Mouse (Mus musculus) myocyte (in vitro differentiated cells): Measurements from ENCODE around the gene AC170998.1. TPM values are rescaled to one million over a fixed set of nuclear protein-coding genes. Genes with fewer than 3 reads are reported as not detected.

Source experiments
- H3K27me3 ChIP-seq: one replicate; pipeline ENCODE4 v1.6.1; 2011; ENCODE audit not compliant: control insufficient read depth, insufficient read depth, insufficient read length
- H3K36me3 ChIP-seq: one replicate; pipeline ENCODE4 v1.6.1; 2011; ENCODE audit not compliant: control insufficient read depth, insufficient read depth
- H3K4me2 ChIP-seq: one replicate; pipeline ENCODE4 v1.6.1; 2011; ENCODE audit warnings: low read depth, control low read depth
- H3K4me3 ChIP-seq: one replicate; pipeline ENCODE4 v1.5.1; 2011; ENCODE audit warnings: mild to moderate bottlenecking, control low read depth, moderate library complexity
- H3K79me2 ChIP-seq: one replicate; pipeline ENCODE4 v1.6.1; 2011; ENCODE audit not compliant: control insufficient read depth, insufficient read depth
- H3ac ChIP-seq: one replicate; pipeline ENCODE4 v1.6.1; 2011; ENCODE audit not compliant: control insufficient read depth, insufficient read length
- CEBPB ChIP-seq: IDR thresholded peaks from 2 replicates; pipeline ENCODE4 v1.6.1; 2011; ENCODE audit warnings: mild to moderate bottlenecking, moderate library complexity; ENCODE audit not compliant: poor library complexity, insufficient read depth, severe bottlenecking
- E2F4 ChIP-seq: IDR thresholded peaks from one replicate; pipeline ENCODE4 v1.6.1; 2011; ENCODE audit warnings: mild to moderate bottlenecking, control low read depth, moderate library complexity; ENCODE audit not compliant: insufficient read depth
- MAX ChIP-seq: IDR thresholded peaks from one replicate; pipeline ENCODE4 v1.6.1; 2011; ENCODE audit warnings: low read depth, mild to moderate bottlenecking, control low read depth
- MYOD1 ChIP-seq, 3 experiments: IDR thresholded peaks; one replicate each; pipeline ENCODE4 v1.6.1; 2011; ENCODE audit warnings: control low read depth in 2 of 3, low read depth in 2 of 3, mild to moderate bottlenecking in 2 of 3, moderate library complexity in 1 of 3; ENCODE audit not compliant: insufficient read length in 2 of 3, control insufficient read depth in 1 of 3
- MYOG ChIP-seq, 3 experiments: IDR thresholded peaks; one replicate each; pipeline ENCODE4 v1.6.1; 2011; ENCODE audit warnings: control low read depth in 2 of 3, low read depth in 2 of 3, mild to moderate bottlenecking in 2 of 3; ENCODE audit not compliant: insufficient read length in 2 of 3, control insufficient read depth in 1 of 3, insufficient read depth in 1 of 3
- POLR2A ChIP-seq: IDR thresholded peaks from one replicate; pipeline ENCODE4 v1.6.1; 2011; ENCODE audit warnings: low read depth, mild to moderate bottlenecking, control low read depth, moderate library complexity; ENCODE audit not compliant: insufficient read length
- POLR2AphosphoS2 ChIP-seq: IDR thresholded peaks from one replicate; pipeline ENCODE4 v1.6.1; 2011; ENCODE audit warnings: low read depth, control low read depth; ENCODE audit not compliant: insufficient read length
- REST ChIP-seq: IDR thresholded peaks from one replicate; pipeline ENCODE4 v1.6.1; 2011; ENCODE audit warnings: mild to moderate bottlenecking, control low read depth, moderate library complexity; ENCODE audit not compliant: insufficient read depth, insufficient read length
- SRF ChIP-seq: IDR thresholded peaks from one replicate; pipeline ENCODE4 v1.6.1; 2011; ENCODE audit warnings: low read depth; ENCODE audit not compliant: control insufficient read depth, insufficient read length
- TCF12 ChIP-seq: IDR thresholded peaks from one replicate; pipeline ENCODE4 v1.6.1; 2011; ENCODE audit warnings: mild to moderate bottlenecking, control low read depth; ENCODE audit not compliant: poor library complexity, insufficient read depth, severe bottlenecking
- TCF3 ChIP-seq: IDR thresholded peaks from one replicate; pipeline ENCODE4 v1.6.1; 2011; ENCODE audit warnings: low read depth, control low read depth; ENCODE audit not compliant: insufficient read length
- USF1 ChIP-seq: IDR thresholded peaks from one replicate; pipeline ENCODE4 v1.6.1; 2011; ENCODE audit warnings: low read depth, mild to moderate bottlenecking, control low read depth, moderate library complexity
- polyA plus RNA-seq: library from polyadenylated mRNA; unstranded; fragments of >200 nt; fragmentation: generic; extraction: Trizol; gene quantifications from one replicate; pipeline ENCODE4 v1.2.1, GENCODE M21; 2012; ENCODE audit warnings: missing spikeins

Gene AC170998.1
- polyA plus RNA-seq, 1 experiment, result not detected

DNA sequence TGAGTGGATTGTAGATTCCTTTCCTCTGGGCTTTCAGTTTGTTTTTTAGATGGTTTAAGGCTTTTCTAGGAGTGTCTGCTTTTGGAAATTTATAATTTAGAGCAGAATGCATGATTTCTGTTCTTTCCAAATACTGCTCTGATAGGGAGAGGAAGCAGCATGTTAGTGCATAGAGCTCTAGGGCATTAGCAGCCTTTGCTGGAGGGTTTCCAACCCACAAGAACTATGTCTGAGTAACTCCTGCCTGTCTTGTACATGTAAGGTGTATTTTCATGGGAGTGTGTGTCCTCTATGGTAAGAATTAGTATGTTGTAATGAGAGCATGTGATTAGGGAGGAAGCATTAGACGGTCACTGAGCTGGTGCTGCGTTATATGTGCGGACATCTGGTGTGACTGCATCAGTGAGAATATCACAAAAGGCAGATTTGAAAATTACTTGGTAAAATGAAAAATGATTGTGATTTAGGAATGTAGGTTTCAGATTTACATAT is 18.7 kb upstream of the AC170998.1 start:
- Histone ChIP-seq H3K4me3 (no peak overlapping the region), H3K36me3 (no peaks in the 10 kb centered on the region), H3ac (no peak overlapping the region), H3K79me2 (peaks cover 80% of the 10 kb centered on the region), H3K27me3 (no peaks in the 10 kb centered on the region), H3K4me2 (peak overlapping the region; percentile 8)
- no peak for TF ChIP-seq MYOD1 (IDR thresholded peaks at IDR 0.05; ENCODE audit: control insufficient read depth in 1 of 3, insufficient read length in 2 of 3, low read depth in 2 of 3)
- no peak for TF ChIP-seq POLR2AphosphoS2
- no peak for TF ChIP-seq USF1
- TF ChIP-seq E2F4, result no peak
- no peak for TF ChIP-seq POLR2A
- TF ChIP-seq MAX, result no peak
- no peak for TF ChIP-seq SRF
- no peak for TF ChIP-seq TCF3
- TF ChIP-seq TCF12, result no peak
- TF ChIP-seq MYOG (IDR thresholded peaks at IDR 0.05; ENCODE audit: control insufficient read depth in 1 of 3, insufficient read depth in 1 of 3, insufficient read length in 2 of 3, low read depth in 2 of 3), result no peak
- TF ChIP-seq REST, result no peak
- TF ChIP-seq CEBPB, result no peak

DNA sequence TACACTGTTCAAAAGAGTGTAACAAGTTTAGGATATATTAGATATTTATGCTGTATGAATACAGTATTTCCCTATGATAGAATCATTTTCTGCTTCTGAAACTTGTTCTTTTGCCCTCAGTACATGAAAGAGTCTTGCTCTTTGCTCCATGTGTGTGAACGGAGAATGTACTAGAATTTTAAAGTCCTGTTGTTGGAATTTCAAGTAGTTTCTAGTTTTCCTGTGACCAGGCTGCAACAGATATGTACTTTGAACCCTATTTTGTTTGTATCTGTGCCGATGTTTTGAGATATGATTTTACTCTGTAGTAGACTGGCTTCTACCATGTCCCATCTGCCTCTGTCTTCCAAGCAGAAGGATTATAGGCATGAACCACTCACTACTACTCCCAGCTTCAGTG is 18.1 kb upstream of the AC170998.1 start:
- H3K27me3 ChIP-seq, result no peaks in the 10 kb centered on the region
- H3K79me2 ChIP-seq, result peaks cover 78% of the 10 kb centered on the region
- H3K4me3 ChIP-seq, result no peak overlapping the region
- TF ChIP-seq SRF (no peak), TCF12 (no peak), POLR2A (no peak), MYOG (IDR thresholded peaks at IDR 0.05; ENCODE audit: control insufficient read depth in 1 of 3, insufficient read depth in 1 of 3, insufficient read length in 2 of 3, low read depth in 2 of 3) (no peak), MAX (no peak), E2F4 (no peak), POLR2AphosphoS2 (no peak), REST (no peak), CEBPB (no peak)
- H3K4me2 ChIP-seq, result no peak overlapping the region
- H3ac ChIP-seq, result no peak overlapping the region
- H3K36me3 ChIP-seq, result no peaks in the 10 kb centered on the region

DNA sequence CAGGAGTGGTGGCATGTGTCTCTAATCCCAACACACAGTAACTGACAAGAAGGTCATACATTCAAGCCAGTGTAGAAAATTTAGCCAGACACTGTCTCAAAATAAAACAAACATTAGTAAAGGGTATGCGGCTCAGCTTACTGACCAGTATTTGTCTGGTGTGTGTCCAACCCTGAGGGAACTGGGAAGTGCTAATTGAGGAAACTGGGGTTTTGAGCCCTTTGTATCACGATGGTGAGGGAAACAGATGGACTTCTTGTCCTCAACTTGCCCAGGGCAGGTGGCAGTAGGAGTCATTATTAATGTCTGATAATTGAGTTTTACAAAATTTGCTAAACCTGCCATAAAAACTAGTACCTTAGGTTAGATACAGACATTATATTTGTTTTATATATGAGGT is 16.9 kb upstream of the AC170998.1 start:
- Histone ChIP-seq H3ac (no peak overlapping the region), H3K4me3 (no peak overlapping the region), H3K79me2 (peaks cover 79% of the 10 kb centered on the region), H3K27me3 (no peaks in the 10 kb centered on the region), H3K4me2 (peak overlapping the region; percentile 8), H3K36me3 (peaks cover 5% of the 10 kb centered on the region)
- TF ChIP-seq MYOG (IDR thresholded peaks at IDR 0.05; ENCODE audit: control insufficient read depth in 1 of 3, insufficient read depth in 1 of 3, insufficient read length in 2 of 3, low read depth in 2 of 3) (no peak), MYOD1 (IDR thresholded peaks at IDR 0.05; ENCODE audit: control insufficient read depth in 1 of 3, insufficient read length in 2 of 3, low read depth in 2 of 3) (no peak)

DNA sequence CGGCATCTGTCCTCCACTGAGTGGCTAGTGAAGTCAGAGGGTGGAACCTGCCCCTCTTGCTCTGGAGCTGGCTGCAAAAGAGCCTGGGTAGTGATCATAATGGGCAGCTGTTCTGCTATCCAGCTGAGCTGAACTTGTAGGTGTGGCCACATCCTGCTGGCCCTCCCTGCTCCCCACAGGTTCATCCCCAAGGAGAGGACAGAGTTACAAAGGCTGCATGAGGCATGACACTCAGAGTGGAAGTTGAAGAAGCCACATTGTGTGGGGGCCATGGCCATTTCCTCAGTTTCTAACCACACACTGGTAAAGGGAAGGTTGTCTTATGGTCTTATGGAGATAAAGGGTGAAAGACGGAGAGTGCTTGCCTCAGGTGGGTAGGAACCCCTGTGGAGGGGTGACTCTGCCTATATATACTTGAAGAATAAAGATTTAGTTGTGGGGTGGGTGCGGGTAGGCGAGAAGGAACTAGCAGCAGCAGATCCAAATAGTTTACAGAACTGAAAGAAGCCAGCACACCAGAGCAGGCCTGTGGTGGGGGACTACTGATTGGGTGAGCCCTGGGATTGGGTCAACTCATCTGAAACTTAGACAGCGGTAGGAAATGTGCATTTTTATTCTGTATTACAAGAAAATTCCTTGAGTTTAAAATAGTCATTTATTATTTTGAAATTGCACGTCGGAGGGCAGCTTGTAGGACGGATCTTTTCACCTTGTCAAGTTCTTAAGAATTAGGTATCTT is 16.2 kb upstream of the AC170998.1 start:
- Histone ChIP-seq H3K4me2 (peak overlapping the region; percentile 8), H3K79me2 (peaks cover 72% of the 10 kb centered on the region), H3K4me3 (no peak overlapping the region), H3ac (no peak overlapping the region), H3K36me3 (peaks cover 7% of the 10 kb centered on the region), H3K27me3 (no peaks in the 10 kb centered on the region)
- TF ChIP-seq MYOD1 (IDR thresholded peaks at IDR 0.05; ENCODE audit: control insufficient read depth in 1 of 3, insufficient read length in 2 of 3, low read depth in 2 of 3) (peak in 1 of 3 experiments; percentile 32), E2F4 (no peak), POLR2AphosphoS2 (no peak)

DNA sequence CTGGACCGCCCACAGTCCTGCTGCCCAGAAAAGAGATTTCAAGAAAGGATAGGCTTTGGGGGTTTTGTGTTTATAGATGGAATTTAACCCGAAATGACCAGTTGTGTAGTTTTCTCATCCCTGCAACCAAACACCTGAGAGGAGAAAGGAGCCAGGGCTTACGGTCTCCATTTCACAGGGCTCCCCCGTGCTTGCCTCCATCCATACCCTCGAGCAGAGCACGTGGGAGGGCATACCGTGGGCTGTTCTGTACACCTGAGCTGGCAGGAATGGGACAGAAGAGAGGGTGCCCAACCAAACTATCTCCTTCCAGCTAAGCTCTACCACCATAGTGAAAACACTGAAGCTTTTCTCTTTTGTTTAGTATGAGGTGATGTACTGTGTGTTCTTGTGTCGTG is 15.6 kb upstream of the AC170998.1 start:
- H3K36me3 ChIP-seq, result peaks cover 7% of the 10 kb centered on the region
- no peak overlapping the region for H3ac ChIP-seq
- H3K4me3 ChIP-seq, result no peak overlapping the region
- H3K27me3 ChIP-seq, result no peaks in the 10 kb centered on the region
- TF ChIP-seq TCF12 (no peak), REST (no peak), CEBPB (no peak), USF1 (no peak), SRF (no peak), MYOD1 (IDR thresholded peaks at IDR 0.05; ENCODE audit: control insufficient read depth in 1 of 3, insufficient read length in 2 of 3, low read depth in 2 of 3) (no peak), MYOG (IDR thresholded peaks at IDR 0.05; ENCODE audit: control insufficient read depth in 1 of 3, insufficient read depth in 1 of 3, insufficient read length in 2 of 3, low read depth in 2 of 3) (no peak), POLR2A (no peak), POLR2AphosphoS2 (no peak), E2F4 (no peak), TCF3 (no peak), MAX (no peak)
- H3K4me2 ChIP-seq, result no peak overlapping the region
- H3K79me2 ChIP-seq, result peaks cover 66% of the 10 kb centered on the region
